Mouse (Mus musculus) NIH3T3 (cell line): ENCODE measurements at regions not wholly inside any gene's neighbourhood (a gene's known extent, or its start where the extent isn't known, plus 50 kb on each side); places are given as distances from the start of the nearest gene placed in this dataset.

Experiments
- DNase-seq: peaks from one replicate; pipeline ENCODE4 v3.0.0-alpha.2; 2012; ENCODE audit warnings: low read depth

DNA sequence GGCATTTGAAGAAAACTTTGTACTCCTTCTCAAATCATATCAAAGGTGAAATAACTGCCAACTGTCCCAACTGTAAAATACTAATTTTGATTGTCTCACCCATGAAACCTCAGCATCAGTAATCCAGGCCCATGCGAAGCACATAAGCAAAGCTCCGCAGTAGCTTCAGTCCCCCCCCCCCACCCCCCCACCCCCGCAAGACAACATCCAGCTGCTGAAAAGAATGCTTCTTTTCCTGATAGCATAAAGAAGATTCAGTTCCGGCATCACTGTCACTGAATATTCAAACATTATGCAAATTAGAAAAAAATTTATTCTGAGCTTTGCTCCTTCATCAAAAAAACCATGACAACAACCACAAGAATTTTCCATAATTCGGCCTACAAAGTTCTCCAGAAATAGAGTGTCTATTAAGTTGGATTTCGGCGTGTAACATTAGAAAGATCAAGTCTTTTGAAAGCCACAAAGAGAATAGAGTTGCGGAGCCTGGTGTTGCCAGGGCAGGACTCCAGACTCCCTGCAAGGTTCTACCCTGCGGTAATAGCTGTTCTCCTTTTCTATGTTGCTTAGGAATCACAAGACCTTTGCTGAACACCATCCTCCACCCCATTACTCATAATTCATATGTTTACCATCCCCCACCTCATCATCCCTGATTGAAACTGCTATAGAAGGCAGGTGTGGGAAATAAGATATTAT lies 77.9 kb upstream of the Asb5 start:
- no peak for DNase-seq

DNA sequence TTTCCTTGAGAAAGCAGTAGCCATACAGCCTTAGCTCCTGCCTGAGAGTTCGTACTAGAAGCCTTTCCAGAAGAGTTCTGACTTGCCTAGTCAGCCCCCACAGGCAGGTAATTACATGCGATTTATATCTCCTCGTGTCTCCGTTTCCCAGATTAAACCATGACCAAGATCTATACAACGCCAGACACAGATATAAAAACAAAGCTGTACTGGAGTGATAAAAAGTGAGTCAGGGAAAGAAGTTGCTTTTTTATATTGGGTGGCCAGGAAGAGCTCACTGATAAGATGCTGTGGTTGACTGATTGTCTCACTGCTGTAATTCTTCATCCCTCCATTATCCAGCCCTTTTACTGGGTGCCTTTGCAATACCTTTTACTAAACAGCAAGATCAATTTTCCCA lies 64.4 kb upstream of the Asb5 start:
- no peak for DNase-seq

DNA sequence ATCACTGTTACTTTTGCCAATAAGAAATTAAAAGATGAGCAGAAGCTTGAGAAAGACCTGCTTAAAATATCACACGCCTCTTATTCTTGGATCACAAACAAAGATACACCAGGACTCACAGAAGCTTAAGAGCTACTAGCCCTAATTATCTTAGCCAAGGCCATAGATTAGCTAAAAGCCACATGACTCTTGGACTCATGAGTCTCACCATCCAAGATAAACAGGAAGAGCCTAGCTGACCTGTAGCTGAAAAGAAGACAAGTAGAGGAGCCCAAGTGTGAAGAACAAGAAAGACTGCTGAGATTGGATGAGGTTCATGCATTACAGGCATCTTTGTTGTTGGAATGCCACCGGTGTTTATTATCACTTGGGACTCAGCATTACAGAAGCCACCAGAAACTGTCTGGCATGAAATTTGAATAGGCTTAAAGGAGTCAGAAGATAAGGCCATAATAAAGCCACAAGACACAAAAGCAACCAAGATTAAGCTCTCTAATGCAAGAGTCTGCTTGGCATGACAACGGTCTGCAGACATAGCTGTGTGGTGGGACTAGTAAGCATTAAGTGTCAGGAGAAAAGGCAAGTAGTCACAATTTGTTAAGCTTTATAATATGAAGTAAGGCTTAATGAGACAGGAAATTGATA lies 63.8 kb upstream of the Asb5 start:
- no peak for DNase-seq
